Mouse (Mus musculus) forebrain, embryonic 12.5 days (tissue): ENCODE data around the gene Tmed2. TPM values are rescaled to one million over a fixed set of nuclear protein-coding genes. Genes with fewer than 3 reads are reported as not detected.
A peak's percentile ranks its signal among the peaks of the same experiment; 100 is the strongest.
"Not testable (repeated sequence)": the region's sequence is repeated elsewhere in the genome, so short reads cannot be mapped to it uniquely, and the experiment has no call there.

Source experiments
- ATAC-seq: fragments of 200-750 bp; cut with Nextera tagmentation; 2 replicates; pipeline ENCODE4 v1.8.0; 2017; ENCODE audit warnings: moderate TSS enrichment; ENCODE audit not compliant: low FRiP score
- H3K27ac ChIP-seq: fragments of 300-500 bp; sonication (generic); 2 replicates; pipeline ENCODE4 v1.5.1; 2016; ENCODE audit warnings: mild to moderate bottlenecking
- H3K27me3 ChIP-seq: fragments of 300-500 bp; sonication (generic); 2 replicates; pipeline ENCODE4 v1.6.1; 2016; ENCODE audit warnings: mild to moderate bottlenecking
- H3K36me3 ChIP-seq: fragments of 300-500 bp; sonication (generic); replicated peaks from 2 replicates; pipeline ENCODE4 v1.6.1; 2016; ENCODE audit warnings: mild to moderate bottlenecking
- H3K4me1 ChIP-seq: fragments of 300-500 bp; sonication (generic); 2 replicates; pipeline ENCODE4 v1.6.1; 2016
- H3K4me2 ChIP-seq: fragments of 300-500 bp; sonication (generic); 2 replicates; pipeline ENCODE4 v1.6.1; 2016; ENCODE audit warnings: mild to moderate bottlenecking, moderate library complexity
- H3K4me3 ChIP-seq: fragments of 300-500 bp; sonication (generic); replicated peaks from 2 replicates; pipeline ENCODE4 v1.5.1; 2016; ENCODE audit warnings: mild to moderate bottlenecking
- H3K9ac ChIP-seq: fragments of 300-500 bp; sonication (generic); 2 replicates; pipeline ENCODE4 v1.6.1; 2016; ENCODE audit warnings: mild to moderate bottlenecking
- H3K9me3 ChIP-seq: fragments of 300-500 bp; sonication (generic); 2 replicates; pipeline ENCODE4 v1.6.1; 2016
- WGBS: fragments of 180-500 bp; shearing (Covaris S2); methylation state at CpG from one replicate; pipeline ENCODE4 v1.1.7; 2016; 5-methylcytosine and 5-hydroxymethylcytosine counted together
- polyA plus RNA-seq: library from polyadenylated mRNA; unstranded; fragments of >200 nt; fragmentation: Nextera tagmentation; extraction: Ambion mirVana; gene quantifications from 2 replicates; pipeline ENCODE4 v1.2.1, GENCODE M21; 2016

Gene Tmed2
- polyA plus RNA-seq, 1 experiment from 2014 or later: 414 TPM

DNA sequence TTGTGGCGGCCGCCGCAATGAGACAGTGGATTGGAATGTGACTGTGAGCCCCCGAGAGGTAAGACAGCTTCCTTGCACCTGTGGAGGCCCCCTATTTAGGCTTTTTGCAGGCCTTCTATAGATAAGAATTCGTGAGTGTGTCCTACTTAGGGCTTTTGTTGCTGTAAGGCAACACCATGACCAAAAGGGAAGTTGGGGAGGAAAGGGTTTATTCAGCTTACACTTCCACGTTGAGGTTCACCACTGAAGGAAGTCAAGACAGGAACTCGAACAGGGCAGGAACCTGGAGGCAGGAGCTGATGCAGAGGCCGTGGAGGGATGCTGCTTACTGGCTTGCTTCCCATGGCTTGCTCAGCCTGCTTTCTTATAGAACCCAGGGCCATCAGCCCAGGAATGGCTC lies 59.2 kb downstream of the Tmed2 start:
- H3K9me3 ChIP-seq, H3K27ac ChIP-seq, H3K9ac ChIP-seq, H3K27me3 ChIP-seq, ATAC-seq, H3K4me2 ChIP-seq: not testable (repeated sequence)
- peaks cover 17% of the 10 kb centered on the region for H3K4me1 ChIP-seq
- WGBS: 68% methylated on average over 8 of the region's 8 CpGs
- H3K36me3 ChIP-seq: peaks cover 31% of the 10 kb centered on the region
- peak overlapping the region; percentile 70; the same call in 1 of the 2 replicates for H3K4me3 ChIP-seq

Other genes starting within 250 kb of the Tmed2 start
- gene Mphosph9, start 212.7 kb upstream of the Tmed2 start, polyA plus RNA-seq: 24.4 and 24.7 TPM in 2 replicates
- 19.2 and 23.0 TPM in 2 replicates for gene 2810006K23Rik, start 212.6 kb upstream of the Tmed2 start, polyA plus RNA-seq
- 81.1 and 105 TPM in 2 replicates for gene Cdk2ap1, start 177.6 kb upstream of the Tmed2 start, polyA plus RNA-seq
- gene Sbno1, start 114.7 kb upstream of the Tmed2 start, polyA plus RNA-seq: 102 and 109 TPM in 2 replicates
- gene Kmt5a, start 100.8 kb upstream of the Tmed2 start, polyA plus RNA-seq: 41.9 and 59.7 TPM in 2 replicates
- gene Rilpl2, start 62.3 kb upstream of the Tmed2 start, polyA plus RNA-seq: 18.6 and 20.4 TPM in 2 replicates
- 32.0 and 33.1 TPM in 2 replicates for gene Snrnp35, start 57.6 kb upstream of the Tmed2 start, polyA plus RNA-seq
- gene Rilpl1, start 9.3 kb upstream of the Tmed2 start, polyA plus RNA-seq: 17.4 and 17.8 TPM in 2 replicates
- 18.7 and 19.3 TPM in 2 replicates for gene Ddx55, start 12.2 kb downstream of the Tmed2 start, polyA plus RNA-seq
- 68.2 and 73.1 TPM in 2 replicates for gene Eif2b1, start 38.4 kb downstream of the Tmed2 start, polyA plus RNA-seq
- 72.0 and 73.4 TPM in 2 replicates for gene Gtf2h3, start 38.4 kb downstream of the Tmed2 start, polyA plus RNA-seq
- 50.5 and 53.3 TPM in 2 replicates for gene Atp6v0a2, start 87.9 kb downstream of the Tmed2 start, polyA plus RNA-seq
- gene Dnah10, start 184.4 kb downstream of the Tmed2 start, polyA plus RNA-seq: 0.11 and 0.37 TPM in 2 replicates